Mouse (Mus musculus): Measurements from ENCODE around the gene Slc2a13. TPM values are rescaled to one million over a fixed set of nuclear protein-coding genes. Genes with fewer than 3 reads are reported as not detected.

The Slc2a13 gene
- polyA plus RNA-seq, 1 experiment from 2014 or later, result 1.7 TPM

DNA sequence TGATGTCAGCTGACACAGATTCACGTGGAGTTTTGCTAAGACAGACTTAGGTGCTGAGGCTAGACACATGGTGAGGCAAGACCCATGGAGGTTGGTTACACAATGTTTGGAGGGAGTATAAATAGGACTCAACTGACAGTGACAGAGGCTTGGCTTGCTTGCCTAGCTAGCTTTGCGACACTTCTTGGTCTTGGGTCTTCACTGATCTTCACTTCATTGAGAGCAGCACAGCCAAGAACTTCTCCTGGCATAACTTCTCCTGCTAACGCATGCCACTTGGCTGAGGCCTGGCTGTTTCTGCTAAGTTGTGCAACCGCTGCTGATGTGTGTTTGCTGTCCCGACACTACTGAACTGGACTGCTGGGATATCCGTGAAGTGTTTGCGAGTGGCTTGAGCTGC, 290.2 kb downstream of the Slc2a13 start:
- WGBS, result 92% methylated on average over 7 of the region's 7 CpGs
- Histone ChIP-seq H3K4me3 (ENCODE audit: low read depth, low read length) (no peak overlapping the region), H3K4me2 (no peak overlapping the region), H3K9ac (ENCODE audit: low read length) (no peak overlapping the region), H3K36me3 (ENCODE audit: control insufficient read depth, insufficient read depth, low read length) (no peaks in the 10 kb centered on the region), H3K27me3 (ENCODE audit: control insufficient read depth, insufficient read depth, low read length) (no peaks in the 10 kb centered on the region), H3K4me1 (ENCODE audit: control insufficient read depth, insufficient read depth, low read length) (no peaks in the 10 kb centered on the region), H3K9me3 (ENCODE audit: control insufficient read depth, low read length) (no peaks in the 10 kb centered on the region; the same call in 1 of the 2 replicates), H3K27ac (ENCODE audit: low read depth, low read length) (no peak overlapping the region)
- DNase-seq (ENCODE audit: low spot score, missing footprints) (peak; percentile 67), ATAC-seq (ENCODE audit: low FRiP score) (no peak)

GRCm38 (mm10) chr15:91281521-91281920, 291.5 kb downstream of the Slc2a13 start:
- no peaks in the 10 kb centered on the region for H3K27me3 ChIP-seq (ENCODE audit: control insufficient read depth, insufficient read depth, low read length)
- no peaks in the 10 kb centered on the region for H3K9me3 ChIP-seq (ENCODE audit: control insufficient read depth, low read length)
- no peaks in the 10 kb centered on the region for H3K36me3 ChIP-seq (ENCODE audit: control insufficient read depth, insufficient read depth, low read length)
- ATAC-seq (ENCODE audit: low FRiP score) (no peak), DNase-seq (ENCODE audit: low spot score, missing footprints) (no peak)
- no peak overlapping the region for H3K9ac ChIP-seq (ENCODE audit: low read length)
- H3K27ac ChIP-seq (ENCODE audit: low read depth, low read length), result no peak overlapping the region
- H3K4me1 ChIP-seq (ENCODE audit: control insufficient read depth, insufficient read depth, low read length), result no peaks in the 10 kb centered on the region
- H3K4me2 ChIP-seq, result no peak overlapping the region
- WGBS, result 86% methylated on average over 5 of the region's 5 CpGs
- no peak overlapping the region for H3K4me3 ChIP-seq (ENCODE audit: low read depth, low read length)

- Histone ChIP-seq H3K36me3 (ENCODE audit: control insufficient read depth, insufficient read depth, low read length) (no peaks in the 10 kb centered on the region), H3K27me3 (ENCODE audit: control insufficient read depth, insufficient read depth, low read length) (no peaks in the 10 kb centered on the region), H3K9ac (ENCODE audit: low read length) (no peak overlapping the region), H3K4me2 (no peak overlapping the region), H3K27ac (ENCODE audit: low read depth, low read length) (no peak overlapping the region), H3K9me3 (ENCODE audit: control insufficient read depth, low read length) (no peaks in the 10 kb centered on the region), H3K4me1 (ENCODE audit: control insufficient read depth, insufficient read depth, low read length) (no peaks in the 10 kb centered on the region), H3K4me3 (ENCODE audit: low read depth, low read length) (no peak overlapping the region)
- ATAC-seq (ENCODE audit: low FRiP score) (no peak), DNase-seq (ENCODE audit: low spot score, missing footprints) (peak; percentile 57)
- WGBS, result 87% methylated on average over 5 of the region's 5 CpGs
Measured at GRCm38 (mm10) chr15:91279571-91279970, 293.5 kb downstream of the Slc2a13 start.

GRCm38 (mm10) chr15:91275961-91276360, 297.1 kb downstream of the Slc2a13 start:
- DNase-seq (ENCODE audit: low spot score, missing footprints) (no peak), ATAC-seq (ENCODE audit: low FRiP score) (no peak)
- no peaks in the 10 kb centered on the region for H3K27me3 ChIP-seq (ENCODE audit: control insufficient read depth, insufficient read depth, low read length)
- WGBS, result 81% methylated on average over 3 of the region's 3 CpGs
- H3K27ac ChIP-seq (ENCODE audit: low read depth, low read length), result no peak overlapping the region
- H3K36me3 ChIP-seq (ENCODE audit: control insufficient read depth, insufficient read depth, low read length), result no peaks in the 10 kb centered on the region
- H3K4me3 ChIP-seq (ENCODE audit: low read depth, low read length), result no peak overlapping the region
- no peaks in the 10 kb centered on the region for H3K9me3 ChIP-seq (ENCODE audit: control insufficient read depth, low read length)
- no peak overlapping the region for H3K9ac ChIP-seq (ENCODE audit: low read length)
- no peaks in the 10 kb centered on the region for H3K4me1 ChIP-seq (ENCODE audit: control insufficient read depth, insufficient read depth, low read length)
- no peak overlapping the region for H3K4me2 ChIP-seq

DNA sequence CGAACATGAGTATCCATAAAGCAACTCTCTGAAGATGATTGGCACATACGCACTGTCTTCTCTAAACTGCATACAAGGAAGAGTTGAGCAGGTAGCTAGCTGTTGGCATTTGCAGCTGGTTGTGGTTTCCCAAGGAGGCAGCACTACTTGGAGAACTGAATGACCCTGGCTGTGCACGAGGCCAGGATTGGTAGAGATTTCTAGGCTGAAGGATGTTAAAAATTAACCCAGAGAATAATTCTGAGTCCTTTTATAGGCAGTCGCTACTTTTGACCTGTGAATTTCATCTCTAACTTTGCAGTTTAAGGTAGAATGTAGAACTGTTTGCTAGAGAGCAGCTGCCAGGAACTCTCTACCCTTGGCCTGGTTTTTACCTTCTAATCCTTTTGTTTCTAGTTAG, 304.5 kb downstream of the Slc2a13 start:
- ATAC-seq (ENCODE audit: low FRiP score), result no peak
- WGBS, result 94% methylated on average over 4 of the region's 4 CpGs

DNA sequence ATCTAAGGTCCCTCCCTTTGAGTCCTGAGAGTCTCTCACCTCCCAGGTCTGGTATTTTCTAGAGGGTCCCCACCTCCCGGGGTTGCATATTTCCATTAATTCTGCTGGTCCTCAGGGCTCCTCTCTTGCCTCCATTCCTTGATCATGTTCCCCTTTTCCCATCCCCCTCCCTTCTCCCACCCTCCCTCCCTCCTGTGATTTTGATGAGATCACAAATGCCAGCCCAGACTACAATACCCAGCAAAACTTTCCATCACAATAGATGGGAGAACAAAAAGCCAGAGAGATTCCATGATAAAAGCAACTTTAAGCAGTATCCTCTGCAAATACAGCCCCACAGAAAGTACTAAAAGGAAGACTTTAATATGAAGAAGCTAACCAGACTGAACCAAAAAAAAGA, 309.1 kb downstream of the Slc2a13 start:
- H3K27ac ChIP-seq (ENCODE audit: low read depth, low read length), result no peak overlapping the region
- no peaks in the 10 kb centered on the region for H3K9me3 ChIP-seq (ENCODE audit: control insufficient read depth, low read length)
- WGBS, result 88% methylated on average over 1 of the region's 1 CpGs
- H3K4me2 ChIP-seq, result no peak overlapping the region
- no peak overlapping the region for H3K4me3 ChIP-seq (ENCODE audit: low read depth, low read length)
- no peaks in the 10 kb centered on the region for H3K27me3 ChIP-seq (ENCODE audit: control insufficient read depth, insufficient read depth, low read length)
- H3K36me3 ChIP-seq (ENCODE audit: control insufficient read depth, insufficient read depth, low read length), result no peaks in the 10 kb centered on the region
- H3K9ac ChIP-seq (ENCODE audit: low read length), result no peak overlapping the region
- ATAC-seq (ENCODE audit: low FRiP score) (no peak), DNase-seq (ENCODE audit: low spot score, missing footprints) (no peak)
- no peaks in the 10 kb centered on the region for H3K4me1 ChIP-seq (ENCODE audit: control insufficient read depth, insufficient read depth, low read length)

More for the DNA sequence above, 304.5 kb downstream of the Slc2a13 start:
- Histone ChIP-seq H3K27ac (ENCODE audit: low read depth, low read length) (no peak overlapping the region), H3K4me3 (ENCODE audit: low read depth, low read length) (no peak overlapping the region), H3K36me3 (ENCODE audit: control insufficient read depth, insufficient read depth, low read length) (no peaks in the 10 kb centered on the region), H3K4me2 (no peak overlapping the region), H3K9ac (ENCODE audit: low read length) (no peak overlapping the region), H3K4me1 (ENCODE audit: control insufficient read depth, insufficient read depth, low read length) (no peaks in the 10 kb centered on the region), H3K9me3 (ENCODE audit: control insufficient read depth, low read length) (no peaks in the 10 kb centered on the region), H3K27me3 (ENCODE audit: control insufficient read depth, insufficient read depth, low read length) (no peaks in the 10 kb centered on the region)
- peak; percentile 41 for DNase-seq (ENCODE audit: low spot score, missing footprints)

DNA sequence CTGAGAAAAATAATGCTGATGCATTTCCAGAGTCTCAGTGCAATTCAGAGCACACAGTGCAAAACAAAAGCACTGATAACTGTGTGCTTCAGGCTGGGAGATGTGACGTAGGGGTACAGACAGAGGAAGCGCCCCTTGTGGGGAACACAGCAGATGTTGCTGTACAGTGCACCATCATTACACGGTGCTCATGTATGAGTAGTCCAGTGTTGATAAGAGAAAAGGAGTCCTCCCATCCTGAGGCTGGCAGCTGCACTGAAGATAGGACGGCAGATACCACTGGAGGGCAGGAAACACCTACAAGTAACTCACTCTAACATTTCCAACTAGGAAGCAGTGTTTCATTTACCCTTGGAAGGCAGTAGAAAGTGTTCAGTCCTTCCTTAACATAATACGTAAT, 312.5 kb downstream of the Slc2a13 start:
- H3K4me2 ChIP-seq, result no peak overlapping the region
- ATAC-seq (ENCODE audit: low FRiP score), result no peak

DNA sequence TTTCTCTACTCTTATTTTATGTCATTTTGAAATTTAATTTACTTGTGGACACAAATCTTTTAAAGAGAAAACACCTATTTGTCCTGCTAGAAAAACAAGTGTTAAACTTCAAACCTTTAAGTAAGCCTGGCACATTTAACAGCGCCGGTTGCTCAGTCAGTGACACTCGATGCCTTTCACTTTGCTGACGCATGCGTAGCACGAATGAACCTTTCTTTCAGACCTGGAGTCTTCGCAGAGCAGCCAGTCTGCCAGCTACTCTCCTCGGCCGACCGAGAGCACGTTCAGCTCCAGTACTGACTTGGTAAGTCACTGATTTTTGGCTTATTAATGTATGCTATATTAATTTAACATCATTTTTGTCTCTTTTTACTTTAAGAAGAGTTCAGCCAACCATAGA, 315.9 kb downstream of the Slc2a13 start:
- Histone ChIP-seq H3K4me3 (ENCODE audit: low read depth, low read length) (no peak overlapping the region), H3K9ac (ENCODE audit: low read length) (no peak overlapping the region), H3K4me2 (no peak overlapping the region), H3K36me3 (ENCODE audit: control insufficient read depth, insufficient read depth, low read length) (no peaks in the 10 kb centered on the region), H3K27ac (ENCODE audit: low read depth, low read length) (no peak overlapping the region), H3K4me1 (ENCODE audit: control insufficient read depth, insufficient read depth, low read length) (no peaks in the 10 kb centered on the region), H3K27me3 (ENCODE audit: control insufficient read depth, insufficient read depth, low read length) (no peaks in the 10 kb centered on the region), H3K9me3 (ENCODE audit: control insufficient read depth, low read length) (no peaks in the 10 kb centered on the region)
- 67% methylated on average over 11 of the region's 11 CpGs for WGBS
- DNase-seq (ENCODE audit: low spot score, missing footprints) (no peak), ATAC-seq (ENCODE audit: low FRiP score) (no peak)

More for the DNA sequence above, 312.5 kb downstream of the Slc2a13 start:
- H3K36me3 ChIP-seq (ENCODE audit: control insufficient read depth, insufficient read depth, low read length), result no peaks in the 10 kb centered on the region
- H3K27ac ChIP-seq (ENCODE audit: low read depth, low read length), result no peak overlapping the region
- DNase-seq (ENCODE audit: low spot score, missing footprints), result no peak
- H3K4me1 ChIP-seq (ENCODE audit: control insufficient read depth, insufficient read depth, low read length), result no peaks in the 10 kb centered on the region
- WGBS, result 86% methylated on average over 5 of the region's 5 CpGs
- no peak overlapping the region for H3K9ac ChIP-seq (ENCODE audit: low read length)
- H3K27me3 ChIP-seq (ENCODE audit: control insufficient read depth, insufficient read depth, low read length), result no peaks in the 10 kb centered on the region
- H3K4me3 ChIP-seq (ENCODE audit: low read depth, low read length), result no peak overlapping the region
- no peaks in the 10 kb centered on the region for H3K9me3 ChIP-seq (ENCODE audit: control insufficient read depth, low read length)

DNA sequence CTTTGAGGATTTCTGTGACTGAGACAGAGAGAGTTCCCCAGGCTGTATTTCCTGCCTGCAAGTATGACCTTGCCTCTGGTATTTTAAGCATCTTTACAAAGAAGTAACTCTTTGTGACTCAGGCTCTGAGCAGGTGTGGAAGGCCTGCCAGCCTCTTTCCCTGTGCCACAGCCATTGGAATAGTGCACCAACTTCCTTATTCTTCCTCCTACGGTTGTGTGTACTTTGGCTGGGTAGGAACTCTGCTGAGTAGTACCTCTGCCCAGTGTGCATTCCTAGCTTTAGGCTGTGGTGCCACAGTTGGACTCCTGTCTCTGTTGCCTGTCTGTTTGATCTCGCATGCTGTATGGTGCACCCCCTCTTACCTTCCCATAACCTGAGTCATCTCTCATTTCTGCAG, 317.8 kb downstream of the Slc2a13 start:
- H3K4me1 ChIP-seq (ENCODE audit: control insufficient read depth, insufficient read depth, low read length), result 0 out of 2 replicates have a peak, but pooled peaks cover 2% of the 10 kb centered on the region
- H3K9ac ChIP-seq (ENCODE audit: low read length), result no peak overlapping the region
- peak; percentile 21 for DNase-seq (ENCODE audit: low spot score, missing footprints)
- no peak overlapping the region for H3K4me2 ChIP-seq
- H3K4me3 ChIP-seq (ENCODE audit: low read depth, low read length), result no peak overlapping the region
- ATAC-seq (ENCODE audit: low FRiP score), result no peak
- H3K9me3 ChIP-seq (ENCODE audit: control insufficient read depth, low read length), result no peaks in the 10 kb centered on the region
- H3K27me3 ChIP-seq (ENCODE audit: control insufficient read depth, insufficient read depth, low read length), result no peaks in the 10 kb centered on the region
- H3K36me3 ChIP-seq (ENCODE audit: control insufficient read depth, insufficient read depth, low read length), result no peaks in the 10 kb centered on the region
- 85% methylated on average over 2 of the region's 2 CpGs for WGBS
- no peak overlapping the region for H3K27ac ChIP-seq (ENCODE audit: low read depth, low read length)

GRCm38 (mm10) chr15:91252956-91253355, 320.1 kb downstream of the Slc2a13 start:
- 62% methylated on average over 8 of the region's 8 CpGs for WGBS
- no peak overlapping the region for H3K4me2 ChIP-seq
- no peaks in the 10 kb centered on the region for H3K36me3 ChIP-seq (ENCODE audit: control insufficient read depth, insufficient read depth, low read length)
- H3K9me3 ChIP-seq (ENCODE audit: control insufficient read depth, low read length), result no peaks in the 10 kb centered on the region
- no peak for ATAC-seq (ENCODE audit: low FRiP score)
- H3K27ac ChIP-seq (ENCODE audit: low read depth, low read length), result no peak overlapping the region
- no peaks in the 10 kb centered on the region for H3K27me3 ChIP-seq (ENCODE audit: control insufficient read depth, insufficient read depth, low read length)
- DNase-seq (ENCODE audit: low spot score, missing footprints), result no peak
- no peak overlapping the region for H3K4me3 ChIP-seq (ENCODE audit: low read depth, low read length)
- H3K9ac ChIP-seq (ENCODE audit: low read length), result no peak overlapping the region
- H3K4me1 ChIP-seq (ENCODE audit: control insufficient read depth, insufficient read depth, low read length), result 0 out of 2 replicates have a peak, but pooled peaks cover 2% of the 10 kb centered on the region
